Mouse (Mus musculus): ENCODE results near the gene Ddx54. TPM values are rescaled to one million over a fixed set of nuclear protein-coding genes. Genes with fewer than 3 reads are reported as not detected.

The Ddx54 gene
- polyA plus RNA-seq, 1 experiment, result 49.9 TPM

- H3K9ac ChIP-seq (ENCODE audit: low read depth, poor library complexity, severe bottlenecking), result no peak overlapping the region
- H3K27ac ChIP-seq (ENCODE audit: insufficient read depth, low read length), result no peak overlapping the region
- H3K4me1 ChIP-seq (ENCODE audit: control insufficient read depth, insufficient read depth, low read length), result no peaks in the 10 kb centered on the region
- no peaks in the 10 kb centered on the region for H3K9me3 ChIP-seq (replicated peaks; ENCODE audit: control insufficient read depth, insufficient read depth, low read length, poor library complexity, severe bottlenecking)
- H3K4me3 ChIP-seq (ENCODE audit: low read depth, low read length), result no peak overlapping the region
- H3K27me3 ChIP-seq (ENCODE audit: control insufficient read depth, insufficient read depth, low read length, poor library complexity, severe bottlenecking), result no peaks in the 10 kb centered on the region
- no peak for TF ChIP-seq EP300 (IDR thresholded peaks at IDR 0.05; ENCODE audit: insufficient read depth, low read depth, low read length)
- no peak for TF ChIP-seq POLR2A (IDR thresholded peaks at IDR 0.05; ENCODE audit: insufficient read depth, low read length)
- no peak for TF ChIP-seq CTCF (IDR thresholded peaks at IDR 0.05; ENCODE audit: low read depth, low read length)
- H3K36me3 ChIP-seq (ENCODE audit: control insufficient read depth, insufficient read depth, low read length, poor library complexity, severe bottlenecking), result no peaks in the 10 kb centered on the region
Measured at GRCm38 (mm10) chr5:120670132-120670531, 57.6 kb downstream of the Ddx54 start.

GRCm38 (mm10) chr5:120671865-120672264 is 59.3 kb downstream of the Ddx54 start:
- TF ChIP-seq CTCF (IDR thresholded peaks at IDR 0.05; ENCODE audit: low read depth, low read length), result no peak
- no peak for TF ChIP-seq EP300 (IDR thresholded peaks at IDR 0.05; ENCODE audit: insufficient read depth, low read depth, low read length)
- no peak for TF ChIP-seq POLR2A (IDR thresholded peaks at IDR 0.05; ENCODE audit: insufficient read depth, low read length)
- Histone ChIP-seq H3K36me3 (ENCODE audit: control insufficient read depth, insufficient read depth, low read length, poor library complexity, severe bottlenecking) (no peaks in the 10 kb centered on the region), H3K27ac (ENCODE audit: insufficient read depth, low read length) (no peak overlapping the region)

GRCm38 (mm10) chr5:120673626-120674025 is 61.1 kb downstream of the Ddx54 start:
- H3K36me3 ChIP-seq (ENCODE audit: control insufficient read depth, insufficient read depth, low read length, poor library complexity, severe bottlenecking), result no peaks in the 10 kb centered on the region
- no peaks in the 10 kb centered on the region for H3K9me3 ChIP-seq (replicated peaks; ENCODE audit: control insufficient read depth, insufficient read depth, low read length, poor library complexity, severe bottlenecking)
- no peak overlapping the region for H3K9ac ChIP-seq (ENCODE audit: low read depth, poor library complexity, severe bottlenecking)
- H3K27me3 ChIP-seq (ENCODE audit: control insufficient read depth, insufficient read depth, low read length, poor library complexity, severe bottlenecking), result no peaks in the 10 kb centered on the region
- no peak overlapping the region for H3K27ac ChIP-seq (ENCODE audit: insufficient read depth, low read length)
- no peaks in the 10 kb centered on the region for H3K4me1 ChIP-seq (ENCODE audit: control insufficient read depth, insufficient read depth, low read length)
- TF ChIP-seq CTCF (IDR thresholded peaks at IDR 0.05; ENCODE audit: low read depth, low read length) (peak; percentile 98), EP300 (IDR thresholded peaks at IDR 0.05; ENCODE audit: insufficient read depth, low read depth, low read length) (0 out of 2 replicates have a peak, but pooled peaks have one; percentile 7), POLR2A (IDR thresholded peaks at IDR 0.05; ENCODE audit: insufficient read depth, low read length) (no peak)
- no peak overlapping the region for H3K4me3 ChIP-seq (ENCODE audit: low read depth, low read length)

More at GRCm38 (mm10) chr5:120671865-120672264, 59.3 kb downstream of the Ddx54 start:
- Histone ChIP-seq H3K27me3 (ENCODE audit: control insufficient read depth, insufficient read depth, low read length, poor library complexity, severe bottlenecking) (no peaks in the 10 kb centered on the region), H3K9me3 (replicated peaks; ENCODE audit: control insufficient read depth, insufficient read depth, low read length, poor library complexity, severe bottlenecking) (no peaks in the 10 kb centered on the region), H3K4me1 (ENCODE audit: control insufficient read depth, insufficient read depth, low read length) (no peaks in the 10 kb centered on the region), H3K9ac (ENCODE audit: low read depth, poor library complexity, severe bottlenecking) (no peak overlapping the region), H3K4me3 (ENCODE audit: low read depth, low read length) (no peak overlapping the region)

GRCm38 (mm10) chr5:120674229-120675145 is 61.9 kb downstream of the Ddx54 start:
- H3K4me1 ChIP-seq (ENCODE audit: control insufficient read depth, insufficient read depth, low read length), result no peaks in the 10 kb centered on the region
- no peaks in the 10 kb centered on the region for H3K9me3 ChIP-seq (replicated peaks; ENCODE audit: control insufficient read depth, insufficient read depth, low read length, poor library complexity, severe bottlenecking)
- 0 out of 2 replicates have a peak overlapping the region, but pooled peaks have one; percentile 5 for H3K4me3 ChIP-seq (ENCODE audit: low read depth, low read length)
- H3K36me3 ChIP-seq (ENCODE audit: control insufficient read depth, insufficient read depth, low read length, poor library complexity, severe bottlenecking), result no peaks in the 10 kb centered on the region
- H3K9ac ChIP-seq (ENCODE audit: low read depth, poor library complexity, severe bottlenecking), result peak overlapping the region; percentile 15; the same call in 1 of the 2 replicates
- no peak overlapping the region for H3K27ac ChIP-seq (ENCODE audit: insufficient read depth, low read length)
- TF ChIP-seq CTCF (IDR thresholded peaks at IDR 0.05; ENCODE audit: low read depth, low read length) (no peak), POLR2A (IDR thresholded peaks at IDR 0.05; ENCODE audit: insufficient read depth, low read length) (peak; percentile 17), EP300 (IDR thresholded peaks at IDR 0.05; ENCODE audit: insufficient read depth, low read depth, low read length) (no peak)
- no peaks in the 10 kb centered on the region for H3K27me3 ChIP-seq (ENCODE audit: control insufficient read depth, insufficient read depth, low read length, poor library complexity, severe bottlenecking)

GRCm38 (mm10) chr5:120677516-120677915 is 65.0 kb downstream of the Ddx54 start:
- H3K9ac ChIP-seq (ENCODE audit: low read depth, poor library complexity, severe bottlenecking), result no peak overlapping the region
- H3K4me3 ChIP-seq (ENCODE audit: low read depth, low read length), result no peak overlapping the region
- no peak for TF ChIP-seq CTCF (IDR thresholded peaks at IDR 0.05; ENCODE audit: low read depth, low read length)
- TF ChIP-seq EP300 (IDR thresholded peaks at IDR 0.05; ENCODE audit: insufficient read depth, low read depth, low read length), result no peak
- no peak for TF ChIP-seq POLR2A (IDR thresholded peaks at IDR 0.05; ENCODE audit: insufficient read depth, low read length)
- H3K27me3 ChIP-seq (ENCODE audit: control insufficient read depth, insufficient read depth, low read length, poor library complexity, severe bottlenecking), result no peaks in the 10 kb centered on the region
- H3K27ac ChIP-seq (ENCODE audit: insufficient read depth, low read length), result no peak overlapping the region
- no peaks in the 10 kb centered on the region for H3K4me1 ChIP-seq (ENCODE audit: control insufficient read depth, insufficient read depth, low read length)
- no peaks in the 10 kb centered on the region for H3K36me3 ChIP-seq (ENCODE audit: control insufficient read depth, insufficient read depth, low read length, poor library complexity, severe bottlenecking)
- H3K9me3 ChIP-seq (replicated peaks; ENCODE audit: control insufficient read depth, insufficient read depth, low read length, poor library complexity, severe bottlenecking), result no peaks in the 10 kb centered on the region

Other genes with a start within 250 kb of the Ddx54 start
- 0.24 TPM in 1 of 2 replicates, not detected in the other for gene Lhx5, start 181.0 kb upstream of the Ddx54 start, polyA plus RNA-seq (2011; ENCODE audit: insufficient read depth, insufficient read length, low read depth, missing spikeins)
- gene Sdsl, start 139.9 kb upstream of the Ddx54 start, polyA plus RNA-seq (2011; ENCODE audit: insufficient read depth, insufficient read length, low read depth, missing spikeins), result not detected in 2 replicates
- not detected in 2 replicates for gene Sds, start 136.2 kb upstream of the Ddx54 start, polyA plus RNA-seq (2011; ENCODE audit: insufficient read depth, insufficient read length, low read depth, missing spikeins)
- 19.1 and 22.1 TPM in 2 replicates for gene Plbd2, start 109.1 kb upstream of the Ddx54 start, polyA plus RNA-seq (2011; ENCODE audit: insufficient read depth, insufficient read length, low read depth, missing spikeins)
- gene Slc8b1, start 101.6 kb upstream of the Ddx54 start, polyA plus RNA-seq (2011; ENCODE audit: insufficient read depth, insufficient read length, low read depth, missing spikeins), result 17.7 and 19.1 TPM in 2 replicates
- 13.2 and 17.1 TPM in 2 replicates for gene Tpcn1, start 24.1 kb upstream of the Ddx54 start, polyA plus RNA-seq (2011; ENCODE audit: insufficient read depth, insufficient read length, low read depth, missing spikeins)
- gene Iqcd, start 23.7 kb upstream of the Ddx54 start, polyA plus RNA-seq (2011; ENCODE audit: insufficient read depth, insufficient read length, low read depth, missing spikeins), result 0.37 and 0.43 TPM in 2 replicates
- gene Rita1, start 150 bp upstream of the Ddx54 start, polyA plus RNA-seq (2011; ENCODE audit: insufficient read depth, insufficient read length, low read depth, missing spikeins), result 13.0 and 13.1 TPM in 2 replicates
- gene Cfap73, start 21.5 kb downstream of the Ddx54 start, polyA plus RNA-seq (2011; ENCODE audit: insufficient read depth, insufficient read length, low read depth, missing spikeins), result not detected in 2 replicates
- gene Rasal1, start 36.1 kb downstream of the Ddx54 start, polyA plus RNA-seq (2011; ENCODE audit: insufficient read depth, insufficient read length, low read depth, missing spikeins), result 2.0 and 3.5 TPM in 2 replicates
- 19.1 and 21.0 TPM in 2 replicates for gene Dtx1, start 99.2 kb downstream of the Ddx54 start, polyA plus RNA-seq (2011; ENCODE audit: insufficient read depth, insufficient read length, low read depth, missing spikeins)
- 0.76 and 0.84 TPM in 2 replicates for gene Oas2, start 137.1 kb downstream of the Ddx54 start, polyA plus RNA-seq (2011; ENCODE audit: insufficient read depth, insufficient read length, low read depth, missing spikeins)
- gene Oas3, start 164.9 kb downstream of the Ddx54 start, polyA plus RNA-seq (2011; ENCODE audit: insufficient read depth, insufficient read length, low read depth, missing spikeins), result 1.7 and 1.9 TPM in 2 replicates
- gene Oas1e, start 182.8 kb downstream of the Ddx54 start, polyA plus RNA-seq (2011; ENCODE audit: insufficient read depth, insufficient read length, low read depth, missing spikeins), result not detected in 2 replicates
- 3.0 and 4.3 TPM in 2 replicates for gene Oas1c, start 199.8 kb downstream of the Ddx54 start, polyA plus RNA-seq (2011; ENCODE audit: insufficient read depth, insufficient read length, low read depth, missing spikeins)
- gene Oas1f, start 234.6 kb downstream of the Ddx54 start, polyA plus RNA-seq (2011; ENCODE audit: insufficient read depth, insufficient read length, low read depth, missing spikeins), result not detected in 2 replicates
- not detected in 2 replicates for gene Oas1h, start 248.7 kb downstream of the Ddx54 start, polyA plus RNA-seq (2011; ENCODE audit: insufficient read depth, insufficient read length, low read depth, missing spikeins)

All from ES-Bruce4 (cell line).